Mouse (Mus musculus): ENCODE results near the gene Gm6583.
"Not testable (repeated sequence)": the region's sequence is repeated elsewhere in the genome, so short reads cannot be mapped to it uniquely, and the experiment has no call there.

GRCm38 (mm10) chr5:112319343-112319742, 36.5 kb downstream of the Gm6583 start:
- TF ChIP-seq CTCF (IDR thresholded peaks at IDR 0.05; ENCODE audit: low read depth, low read length); POLR2A (IDR thresholded peaks at IDR 0.05; ENCODE audit: borderline replicate concordance, low read depth, low read length): not testable (repeated sequence)
